Mouse (Mus musculus) gastrocnemius, adult 2 months (tissue): Measurements from ENCODE around the gene Mrps6. TPM values are rescaled to one million over a fixed set of nuclear protein-coding genes. Genes with fewer than 3 reads are reported as not detected.
A peak's percentile ranks its signal among the peaks of the same experiment; 100 is the strongest.

Experiments
- DNase-seq: peaks from one replicate; pipeline ENCODE4 v3.0.0; 2022
- H3K27ac ChIP-seq: fragments of 200-600 bp; 2 replicates; pipeline ENCODE4 v1.8.1; 2022; ENCODE audit warnings: mild to moderate bottlenecking
- H3K4me3 ChIP-seq: fragments of 200-600 bp; 2 replicates; pipeline ENCODE4 v1.8.1; 2022; ENCODE audit warnings: mild to moderate bottlenecking, moderate library complexity
- CTCF ChIP-seq: fragments of 200-600 bp; IDR thresholded peaks from 2 replicates; pipeline ENCODE4 v1.8.1; 2022; ENCODE audit warnings: antibody characterized with exemption, mild to moderate bottlenecking, moderate library complexity
- intact Hi-C: fragments of 180-260 bp; cut with DNase I; formaldehyde crosslinking; loops from one replicate; pipeline ENCODE4 v1.15.1; 2025
- total RNA-seq, 2 experiments: library from RNA; stranded (reverse); gene quantifications; 2 replicates each; pipeline ENCODE4 v1.2.3; 2021

Mrps6 gene
- total RNA-seq, 2 experiments from 2014 or later, result 25.7 to 29.4 TPM

DNA sequence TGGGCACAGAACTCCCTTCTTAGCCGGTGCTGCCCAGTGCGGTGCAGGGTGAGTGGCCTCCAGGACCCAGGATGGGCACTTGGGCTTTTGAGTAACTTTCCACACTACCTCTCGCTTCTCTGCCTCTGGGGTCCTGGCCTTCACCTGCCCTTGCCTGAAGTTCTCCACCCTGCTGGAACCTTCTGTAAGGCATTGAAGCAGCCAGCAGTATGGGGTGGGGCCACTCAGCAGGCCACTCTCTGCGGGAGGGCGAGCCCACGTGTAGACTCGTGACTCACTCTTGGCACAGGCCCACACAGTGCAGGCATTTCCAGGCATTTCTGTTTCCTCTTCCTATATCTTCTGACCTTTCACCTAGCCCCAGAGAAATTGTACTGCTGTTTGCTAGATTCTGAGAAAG is 18.6 kb upstream of the Mrps6 start:
- intact Hi-C loops, result no loop called here
- TF ChIP-seq CTCF, result no peak
- no peak overlapping the region for H3K27ac ChIP-seq
- no peak for DNase-seq
- H3K4me3 ChIP-seq, result no peak overlapping the region

DNA sequence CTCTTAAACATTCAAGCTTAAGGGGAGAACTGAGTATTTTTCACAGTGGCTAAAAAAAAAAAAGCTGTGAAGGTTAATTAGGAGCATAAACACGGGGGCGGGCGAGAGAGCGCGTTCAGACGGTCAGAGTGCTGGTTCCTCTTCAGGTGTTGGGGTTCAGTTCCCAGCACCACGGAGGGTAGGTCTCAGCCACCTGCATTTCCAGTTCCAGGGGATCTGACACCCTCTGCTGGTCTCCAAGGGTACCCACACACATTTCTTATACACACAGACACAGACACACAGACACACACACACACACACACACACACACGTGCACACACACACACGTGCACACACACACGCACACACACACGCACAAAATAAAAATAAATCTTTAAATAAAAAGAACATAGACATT is 18.1 kb upstream of the Mrps6 start:
- DNase-seq, result no peak
- intact Hi-C loops, result no loop called here
- Histone ChIP-seq H3K27ac (no peak overlapping the region), H3K4me3 (no peak overlapping the region)
- no peak for TF ChIP-seq CTCF

DNA sequence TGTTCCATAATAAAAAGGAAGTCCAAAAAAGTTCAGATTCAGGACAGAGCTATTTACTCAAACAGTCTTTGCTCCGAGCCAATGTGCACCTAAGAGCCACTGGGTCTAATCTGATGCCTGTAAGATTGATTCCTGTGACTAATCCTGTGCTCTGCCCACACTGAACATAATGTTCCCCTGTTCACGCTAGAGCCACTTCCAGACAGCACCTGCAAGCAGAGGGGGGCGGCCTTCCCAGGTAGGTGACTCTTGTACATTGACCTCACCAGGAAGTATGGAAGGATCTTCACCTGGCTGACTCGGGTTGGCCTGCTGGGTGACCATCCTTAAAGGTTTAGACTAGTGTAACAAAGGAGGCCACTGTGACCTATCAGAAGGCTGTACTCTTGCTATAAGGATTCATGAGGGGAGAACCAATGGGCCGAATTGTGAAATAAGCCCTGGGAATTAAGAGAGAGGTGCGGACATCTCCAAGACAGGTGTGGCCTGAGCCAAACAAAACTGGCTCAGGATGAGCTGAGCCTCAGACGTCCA is 6.2 kb upstream of the Mrps6 start:
- H3K27ac ChIP-seq, result no peak overlapping the region
- intact Hi-C loops, result no loop called here
- H3K4me3 ChIP-seq, result no peak overlapping the region
- TF ChIP-seq CTCF, result no peak
- DNase-seq, result no peak

DNA sequence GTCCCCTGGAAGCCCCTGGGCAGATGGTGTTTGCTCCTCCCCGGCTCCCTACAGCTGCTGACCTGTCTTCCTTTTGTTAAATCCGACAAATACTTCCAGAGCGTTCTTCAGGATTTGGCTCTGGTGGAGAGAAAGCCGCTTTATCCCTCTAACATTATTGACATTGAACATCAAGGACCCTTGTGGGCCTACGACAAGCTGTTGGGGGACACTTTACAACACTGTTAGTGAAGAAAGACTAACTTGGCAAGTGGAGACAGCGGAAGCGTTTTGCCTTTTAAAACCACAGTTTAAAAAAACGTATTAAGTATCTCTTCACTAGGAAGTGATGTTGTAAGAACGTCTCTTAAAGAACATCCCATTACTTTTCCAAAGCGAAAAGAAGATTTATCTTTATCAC is 5.5 kb upstream of the Mrps6 start:
- TF ChIP-seq CTCF, result no peak
- Histone ChIP-seq H3K27ac (no peak overlapping the region), H3K4me3 (no peak overlapping the region)
- no peak for DNase-seq
- intact Hi-C loops, result no loop called here

DNA sequence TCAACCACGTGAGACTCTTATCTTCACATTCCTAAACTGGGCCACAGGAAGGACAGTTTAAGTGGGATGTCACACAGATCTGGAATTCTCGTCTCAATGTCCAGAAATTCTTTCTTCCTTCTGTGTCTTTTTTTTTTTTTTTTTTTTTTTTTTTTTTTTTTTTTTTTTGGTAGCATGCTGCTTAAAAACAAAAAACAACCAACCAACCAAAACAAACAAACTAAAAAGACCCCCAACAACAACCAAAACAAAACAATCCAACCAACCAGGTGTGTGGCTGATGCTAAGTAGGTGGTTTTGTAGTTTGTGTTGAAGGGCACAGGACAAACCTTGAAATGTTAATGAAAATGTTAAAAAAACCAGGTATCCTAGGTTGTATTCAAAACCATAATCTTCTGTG is 1.4 kb upstream of the Mrps6 start:
- DNase-seq, result no peak
- no peak for TF ChIP-seq CTCF
- intact Hi-C loops, result loop anchor here (5.0 kb wide), 5 partner anchors 46 to 246 kb away; partner anchors contain the start of gene Smim11
- Histone ChIP-seq H3K27ac (no peak overlapping the region), H3K4me3 (no peak overlapping the region)

DNA sequence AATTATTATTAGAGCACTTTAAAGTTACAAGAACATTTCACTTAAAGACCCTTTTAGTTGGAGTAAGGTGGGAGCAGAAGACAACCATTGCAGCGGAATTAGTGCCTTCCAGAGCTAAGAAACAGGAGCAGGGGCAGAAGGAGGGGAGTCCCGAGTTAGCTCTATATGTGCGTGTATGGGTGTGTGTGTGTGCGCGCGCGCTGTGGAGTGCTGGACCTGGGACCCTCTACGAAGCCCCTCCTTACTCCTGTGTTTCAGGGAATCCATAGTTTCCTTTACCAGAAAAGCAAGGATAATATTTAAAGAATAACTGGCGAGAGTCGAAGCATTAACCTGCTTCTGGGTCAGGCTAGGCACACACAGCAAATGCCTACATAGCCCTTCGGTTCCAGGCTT is 616 bp upstream of the Mrps6 start:
- intact Hi-C loops, result loop anchor here (5.0 kb wide), 5 partner anchors 45 to 245 kb away; partner anchors contain the start of gene Smim11
- peak overlapping the region; percentile 96 for H3K27ac ChIP-seq

DNA sequence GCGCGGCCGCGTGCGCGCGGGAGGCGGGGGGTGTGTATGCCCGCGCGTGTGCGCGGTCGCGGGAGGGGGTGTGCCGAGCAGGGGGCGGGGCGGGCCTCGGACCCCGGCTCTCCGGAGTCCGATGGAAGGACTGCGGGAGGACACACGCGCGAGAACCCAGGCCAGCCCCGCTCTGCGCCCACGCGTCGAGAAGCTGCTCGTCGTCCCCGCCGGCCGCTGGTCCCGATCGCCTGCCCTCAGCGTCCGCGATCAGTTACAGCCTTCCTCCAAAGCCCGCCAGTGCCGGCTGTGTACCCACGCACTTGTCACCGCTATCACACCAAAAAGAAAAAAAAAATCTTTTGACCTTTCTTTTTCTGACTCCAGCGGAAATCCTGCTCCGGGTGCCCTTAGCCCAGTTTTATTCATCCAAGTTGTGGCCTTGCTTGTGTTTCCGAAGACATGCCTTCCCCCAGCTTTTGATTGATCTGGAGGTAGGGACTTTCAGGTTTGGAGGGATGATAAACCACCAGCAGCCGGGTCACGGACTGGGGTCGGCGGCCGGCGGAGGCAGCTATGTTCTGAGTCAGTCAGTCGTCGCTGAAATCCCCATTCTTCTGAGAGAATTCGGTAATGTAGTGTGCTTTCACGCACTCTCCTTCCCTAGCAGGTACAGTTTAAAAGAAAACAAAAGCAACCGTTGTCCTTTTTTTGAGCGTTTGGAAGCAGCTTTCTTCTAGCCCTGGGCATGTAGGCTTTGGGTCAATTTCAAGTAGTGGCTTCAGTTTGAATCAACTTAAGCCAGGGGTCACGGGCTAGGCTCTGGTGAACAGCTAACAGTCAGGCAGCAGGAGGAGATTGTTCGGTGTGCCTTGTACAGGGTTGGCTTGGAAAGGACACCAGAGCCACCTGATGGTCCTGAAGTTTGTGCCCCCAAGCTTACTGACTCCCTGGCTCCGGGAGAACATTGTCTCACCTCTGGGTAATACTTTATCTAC is 862 bp downstream of the Mrps6 start:
- H3K27ac ChIP-seq, result peak overlapping the region; percentile 96
- peak overlapping the region; percentile 98 for H3K4me3 ChIP-seq
- TF ChIP-seq CTCF, result no peak
- no peak for DNase-seq
- intact Hi-C loops, result loop anchor here (5.0 kb wide), 5 partner anchors 43 to 243 kb away; partner anchors contain the start of gene Smim11

More for the DNA sequence above, 616 bp upstream of the Mrps6 start:
- peak overlapping the region; percentile 98 for H3K4me3 ChIP-seq
- DNase-seq, result no peak
- TF ChIP-seq CTCF, result no peak

DNA sequence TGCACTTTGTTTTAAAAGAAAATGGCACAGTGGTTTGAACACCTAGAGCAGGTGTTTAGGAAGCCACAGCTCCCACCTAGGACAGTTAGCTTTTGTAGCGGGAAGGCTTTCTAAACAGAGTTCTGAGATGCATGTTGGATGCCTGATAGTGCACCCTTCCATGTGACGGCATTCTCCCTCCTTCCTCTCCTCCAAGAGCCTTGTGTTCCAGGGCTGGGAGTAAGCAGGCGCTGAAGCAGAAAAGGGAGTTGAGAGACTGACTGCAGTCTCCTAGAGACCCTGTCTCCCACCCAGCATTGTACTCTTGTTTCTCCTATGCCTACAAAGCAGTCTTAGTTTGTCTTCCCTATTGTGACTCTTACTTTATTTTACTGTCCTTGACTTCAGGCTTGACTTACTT is 2.1 kb downstream of the Mrps6 start:
- Histone ChIP-seq H3K4me3 (peak overlapping the region; percentile 98), H3K27ac (no peak overlapping the region)
- intact Hi-C loops, result no loop called here
- no peak for DNase-seq
- TF ChIP-seq CTCF, result no peak

DNA sequence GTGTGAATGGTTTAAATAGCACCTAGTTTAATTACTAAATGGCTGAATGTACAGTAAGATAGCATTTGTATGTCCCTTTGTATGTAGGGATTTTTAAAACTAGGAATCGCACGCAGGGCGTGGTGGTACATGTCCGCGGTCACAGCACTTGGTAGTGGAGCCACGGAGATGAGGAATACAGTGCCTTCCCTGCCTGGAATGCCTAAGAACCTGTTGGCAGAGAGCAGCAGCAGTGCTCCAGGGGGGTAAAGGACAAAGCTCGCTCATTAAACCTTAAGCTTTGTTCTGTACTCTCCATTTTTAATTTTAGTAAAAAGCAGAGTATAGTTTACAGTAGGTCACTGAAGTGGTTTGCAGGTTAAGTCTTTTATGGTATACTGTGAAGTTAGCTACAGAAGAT is 3.5 kb downstream of the Mrps6 start:
- intact Hi-C loops, result no loop called here
- no peak for TF ChIP-seq CTCF

DNA sequence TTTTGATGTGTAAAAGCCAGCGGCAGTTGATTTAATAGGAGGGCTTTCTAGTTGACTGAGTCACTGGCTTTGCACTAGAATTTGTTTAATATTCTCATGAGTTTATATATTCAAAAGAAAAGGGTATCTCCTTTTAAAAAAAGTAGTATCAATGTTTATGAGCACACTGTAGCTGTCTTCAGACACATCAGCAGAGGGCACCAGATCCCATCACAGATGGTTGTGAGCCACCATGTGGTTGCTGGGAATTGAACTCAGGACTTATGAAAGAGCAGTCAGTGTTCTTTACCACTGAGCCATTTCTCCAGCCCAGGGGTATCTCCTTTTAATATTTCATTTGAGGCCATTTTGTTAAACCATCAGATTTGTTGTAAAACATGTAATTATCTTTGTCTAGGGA is 4.8 kb downstream of the Mrps6 start:
- no peak for DNase-seq
- Histone ChIP-seq H3K4me3 (no peak overlapping the region), H3K27ac (no peak overlapping the region)
- intact Hi-C loops, result no loop called here
- TF ChIP-seq CTCF, result no peak

More for the DNA sequence above, 3.5 kb downstream of the Mrps6 start:
- Histone ChIP-seq H3K4me3 (peak overlapping the region; percentile 98), H3K27ac (no peak overlapping the region)
- no peak for DNase-seq

DNA sequence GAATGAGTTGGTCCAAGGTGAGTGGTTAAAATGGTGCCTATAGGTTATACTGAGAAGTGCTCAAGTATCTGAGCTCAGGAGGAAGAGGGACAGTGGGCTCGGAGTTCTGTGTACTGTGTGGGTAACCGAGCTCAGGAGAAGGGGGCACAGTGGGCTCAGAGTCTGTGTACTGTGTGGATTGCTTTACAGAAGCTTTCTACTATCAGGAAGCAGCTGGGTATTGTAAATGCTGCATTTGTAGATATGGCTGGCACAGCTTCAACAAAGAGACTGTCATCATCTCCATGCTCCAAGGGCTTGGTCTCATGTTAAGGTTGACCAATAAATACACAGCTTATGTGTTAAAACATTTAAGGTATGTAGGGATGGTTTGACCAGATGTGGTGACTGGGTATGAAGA is 6.7 kb downstream of the Mrps6 start:
- no peak overlapping the region for H3K4me3 ChIP-seq
- no peak overlapping the region for H3K27ac ChIP-seq
- intact Hi-C loops, result no loop called here
- no peak for TF ChIP-seq CTCF
- DNase-seq, result no peak

DNA sequence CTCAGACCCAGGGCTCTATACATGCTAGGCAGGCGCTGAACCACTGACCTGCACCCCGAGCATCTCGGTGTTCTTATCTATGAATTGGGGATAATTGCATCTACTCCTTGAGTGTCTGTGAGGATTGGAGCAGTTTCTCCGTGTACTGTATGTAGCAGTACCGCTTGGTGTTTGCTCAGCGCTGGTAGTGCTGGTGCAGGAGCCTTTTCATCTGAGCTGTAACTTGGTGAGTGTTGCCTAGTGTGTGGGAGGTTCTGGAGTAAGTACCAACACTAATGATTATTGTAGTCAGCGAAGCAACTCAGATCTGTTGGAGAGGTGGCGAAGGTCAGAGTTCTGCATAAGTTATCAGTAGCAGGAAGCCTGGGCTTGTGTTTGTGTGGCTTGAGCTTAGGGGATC is 12.3 kb downstream of the Mrps6 start:
- H3K27ac ChIP-seq, result no peak overlapping the region
- intact Hi-C loops, result no loop called here
- H3K4me3 ChIP-seq, result no peak overlapping the region
- no peak for TF ChIP-seq CTCF
- no peak for DNase-seq

DNA sequence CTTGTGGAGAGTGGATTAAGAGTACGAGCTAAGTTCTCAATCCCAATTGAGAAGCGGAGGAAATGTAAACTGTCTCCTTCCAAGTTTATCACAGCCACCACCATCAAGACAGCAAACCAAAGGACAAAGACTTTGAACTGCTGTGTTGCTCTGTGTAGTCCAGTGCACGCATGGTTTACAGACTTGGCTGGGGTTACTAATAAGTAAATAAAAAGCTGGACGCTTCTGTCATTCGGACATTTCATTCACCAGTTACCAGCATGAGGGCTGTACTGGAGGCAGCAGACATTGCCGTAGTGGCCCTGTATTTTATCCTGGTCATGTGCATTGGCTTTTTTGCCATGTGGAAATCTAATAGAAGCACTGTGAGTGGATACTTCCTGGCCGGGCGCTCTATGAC is 18.7 kb downstream of the Mrps6 start:
- intact Hi-C loops, result no loop called here
- H3K4me3 ChIP-seq, result no peak overlapping the region
- no peak for DNase-seq
- no peak overlapping the region for H3K27ac ChIP-seq
- TF ChIP-seq CTCF, result no peak
